Mouse (Mus musculus): ENCODE results near the gene Lpcat2. TPM values are rescaled to one million over a fixed set of nuclear protein-coding genes. Genes with fewer than 3 reads are reported as not detected.

Lpcat2 gene
- polyA plus RNA-seq, 1 experiment from 2014 or later = 5.4 TPM

DNA sequence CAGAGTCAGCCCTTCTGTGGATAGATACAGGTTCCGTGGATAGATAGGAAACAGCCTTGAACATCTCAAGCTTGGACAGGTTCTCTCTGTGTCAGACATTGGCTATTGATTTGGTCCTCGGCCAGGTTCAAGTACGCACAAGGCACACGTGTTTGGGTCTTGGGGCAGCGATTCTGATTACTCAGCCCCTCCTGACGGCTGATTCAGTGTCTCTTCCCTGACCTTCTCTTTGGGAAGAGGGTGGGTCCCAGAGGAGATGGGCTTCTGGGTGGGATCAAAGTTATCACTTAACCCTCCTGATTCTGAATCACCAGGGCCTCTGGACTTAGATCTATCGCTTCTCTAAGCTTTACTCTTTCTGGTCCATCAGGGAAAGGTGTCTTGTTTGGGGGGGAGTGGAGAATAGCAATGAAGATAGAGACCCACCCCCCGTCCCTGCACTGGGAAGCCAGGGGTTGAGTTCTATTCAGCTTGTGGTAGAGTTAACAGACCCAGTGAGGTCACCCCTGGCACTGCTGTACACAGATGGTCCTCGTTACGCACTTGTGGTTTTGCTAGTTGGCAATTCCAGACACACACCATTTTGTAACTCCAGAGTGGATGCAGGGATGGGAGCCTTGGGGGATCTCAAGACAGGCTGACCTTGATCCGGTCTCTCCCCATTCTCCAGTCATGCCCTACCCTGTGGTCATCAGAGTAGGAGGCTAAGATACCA is 20.2 kb upstream of the Lpcat2 start:
- no peaks in the 10 kb centered on the region for H3K4me1 ChIP-seq (replicated peaks)
- H3K9me3 ChIP-seq = no peaks in the 10 kb centered on the region
- H3K9ac ChIP-seq (replicated peaks) = no peak overlapping the region
- no peaks in the 10 kb centered on the region for H3K36me3 ChIP-seq
- no peak overlapping the region for H3K4me2 ChIP-seq (replicated peaks)
- ATAC-seq = no peak
- H3K27ac ChIP-seq = no peak overlapping the region
- H3K4me3 ChIP-seq (replicated peaks) = no peak overlapping the region
- WGBS = 87% methylated on average over 11 of the region's 11 CpGs
- no peaks in the 10 kb centered on the region for H3K27me3 ChIP-seq

DNA sequence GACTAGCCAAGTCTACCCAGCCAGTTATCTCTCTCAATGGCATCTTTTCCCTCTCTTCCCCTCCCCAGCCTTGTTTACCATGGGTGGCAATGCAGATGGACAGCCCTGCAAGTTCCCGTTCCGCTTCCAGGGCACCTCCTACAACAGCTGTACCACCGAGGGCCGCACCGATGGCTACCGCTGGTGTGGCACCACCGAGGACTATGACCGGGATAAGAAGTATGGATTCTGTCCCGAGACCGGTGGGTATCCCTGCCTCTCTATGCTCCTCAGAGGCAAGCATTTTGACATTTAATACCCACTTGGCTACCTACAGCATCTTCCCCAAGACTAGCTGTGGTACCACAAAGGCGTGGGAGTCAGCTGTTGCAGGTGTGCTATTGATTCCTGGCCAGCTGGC is 19.2 kb upstream of the Lpcat2 start:
- Histone ChIP-seq H3K4me3 (replicated peaks) (no peak overlapping the region), H3K27me3 (no peaks in the 10 kb centered on the region), H3K4me2 (replicated peaks) (no peak overlapping the region), H3K9ac (replicated peaks) (no peak overlapping the region), H3K27ac (no peak overlapping the region), H3K4me1 (replicated peaks) (no peaks in the 10 kb centered on the region), H3K36me3 (no peaks in the 10 kb centered on the region), H3K9me3 (no peaks in the 10 kb centered on the region)
- ATAC-seq = no peak
- 96% methylated on average over 11 of the region's 11 CpGs for WGBS

DNA sequence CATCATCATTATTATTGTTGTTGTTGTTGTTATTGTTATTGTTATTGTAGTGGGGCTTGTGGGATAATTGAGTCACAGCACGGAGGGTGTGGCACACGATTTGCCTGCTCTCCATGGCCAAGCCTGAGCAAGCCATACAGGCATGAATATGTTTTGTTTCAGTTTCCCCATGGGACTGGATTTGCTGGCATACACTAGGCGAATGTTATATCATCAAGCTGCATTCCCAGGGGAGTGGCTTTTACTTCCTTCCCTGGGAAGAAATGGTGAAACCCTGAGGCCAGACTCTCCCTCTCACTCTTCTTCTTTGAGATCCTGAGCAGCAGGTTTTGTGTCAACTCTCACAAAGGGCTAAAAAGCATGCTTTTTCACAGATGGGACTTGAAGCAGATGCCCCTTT is 16.5 kb upstream of the Lpcat2 start:
- whole genome bisulfite sequencing = 86% methylated on average over 3 of the region's 3 CpGs
- Histone ChIP-seq H3K36me3 (no peaks in the 10 kb centered on the region), H3K4me2 (replicated peaks) (no peak overlapping the region), H3K4me1 (replicated peaks) (no peaks in the 10 kb centered on the region), H3K9me3 (no peaks in the 10 kb centered on the region), H3K27ac (no peak overlapping the region), H3K4me3 (replicated peaks) (no peak overlapping the region), H3K27me3 (no peaks in the 10 kb centered on the region), H3K9ac (replicated peaks) (no peak overlapping the region)
- no peak for ATAC-seq

DNA sequence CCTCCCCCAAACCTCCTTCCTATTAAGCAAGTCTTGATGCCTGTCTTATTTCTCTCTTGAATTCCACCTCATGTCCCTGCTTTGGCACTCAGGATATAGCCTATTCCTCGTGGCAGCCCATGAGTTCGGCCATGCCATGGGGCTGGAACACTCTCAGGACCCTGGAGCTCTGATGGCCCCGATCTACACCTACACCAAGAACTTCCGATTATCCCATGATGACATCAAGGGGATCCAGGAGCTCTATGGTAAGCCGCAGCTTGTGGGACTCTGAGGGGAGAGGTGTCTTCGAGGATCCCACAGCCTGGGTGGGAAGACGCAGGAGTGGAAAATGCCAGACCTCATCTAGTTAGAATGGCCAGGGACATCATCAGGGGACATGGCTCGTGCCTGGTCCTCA is 16.0 kb upstream of the Lpcat2 start:
- H3K27me3 ChIP-seq = no peaks in the 10 kb centered on the region
- no peak for ATAC-seq
- no peak overlapping the region for H3K4me2 ChIP-seq (replicated peaks)
- no peaks in the 10 kb centered on the region for H3K36me3 ChIP-seq
- H3K27ac ChIP-seq = no peak overlapping the region
- no peaks in the 10 kb centered on the region for H3K9me3 ChIP-seq
- no peak overlapping the region for H3K9ac ChIP-seq (replicated peaks)
- 95% methylated on average over 8 of the region's 8 CpGs for WGBS
- no peak overlapping the region for H3K4me3 ChIP-seq (replicated peaks)
- no peaks in the 10 kb centered on the region for H3K4me1 ChIP-seq (replicated peaks)

DNA sequence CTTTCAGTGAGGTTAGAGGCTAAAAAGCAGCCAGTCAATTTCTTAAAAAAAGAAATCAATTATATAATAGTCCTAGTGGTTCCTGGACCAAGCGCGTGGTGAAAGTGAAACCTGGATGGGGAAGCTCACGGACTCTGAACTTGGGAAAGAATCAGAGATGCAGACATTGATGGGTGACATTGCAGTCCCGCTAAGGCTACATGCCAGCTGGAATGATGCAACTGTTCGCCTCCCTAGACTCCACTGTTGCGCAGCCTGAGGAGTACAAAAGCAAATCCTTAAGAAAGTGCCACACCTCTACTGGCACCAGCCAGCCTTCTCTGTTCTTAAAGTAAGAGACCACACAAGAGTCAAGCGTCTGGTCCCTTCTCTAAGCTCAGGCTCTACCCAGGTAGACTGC is 15.3 kb upstream of the Lpcat2 start:
- no peak overlapping the region for H3K9ac ChIP-seq (replicated peaks)
- no peaks in the 10 kb centered on the region for H3K36me3 ChIP-seq
- H3K27me3 ChIP-seq = no peaks in the 10 kb centered on the region
- H3K27ac ChIP-seq = no peak overlapping the region
- H3K4me3 ChIP-seq (replicated peaks) = no peak overlapping the region
- H3K9me3 ChIP-seq = no peaks in the 10 kb centered on the region
- no peak for ATAC-seq
- WGBS = 95% methylated on average over 7 of the region's 7 CpGs
- no peaks in the 10 kb centered on the region for H3K4me1 ChIP-seq (replicated peaks)
- H3K4me2 ChIP-seq (replicated peaks) = no peak overlapping the region

DNA sequence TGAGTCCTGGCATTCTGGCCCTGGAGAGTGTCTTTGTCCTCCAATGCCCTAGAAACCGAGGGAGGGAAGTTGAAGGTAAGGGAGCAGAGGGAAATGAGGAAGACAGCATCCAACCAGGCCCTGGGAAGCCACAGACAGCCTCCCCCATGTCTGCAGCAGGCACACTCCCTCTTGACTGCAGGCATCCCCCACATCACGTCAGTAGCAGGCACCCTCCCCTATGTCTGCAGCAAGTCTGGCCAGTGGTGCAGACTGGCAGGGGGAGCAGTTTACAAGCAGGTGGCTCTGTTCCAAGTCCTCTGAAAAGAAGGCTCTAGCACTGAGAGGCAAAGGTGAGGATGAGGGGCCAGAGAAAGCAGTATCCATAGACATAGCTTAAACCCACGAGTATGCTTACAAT is 8.5 kb upstream of the Lpcat2 start:
- no peaks in the 10 kb centered on the region for H3K27me3 ChIP-seq
- H3K4me3 ChIP-seq (replicated peaks) = no peak overlapping the region
- H3K9me3 ChIP-seq = no peaks in the 10 kb centered on the region
- peaks cover 24% of the 10 kb centered on the region for H3K4me1 ChIP-seq (replicated peaks)
- ATAC-seq = peak; percentile 59
- H3K36me3 ChIP-seq = no peaks in the 10 kb centered on the region
- H3K4me2 ChIP-seq (replicated peaks) = no peak overlapping the region
- 30% methylated on average over 3 of the region's 3 CpGs for WGBS
- H3K27ac ChIP-seq = peak overlapping the region; percentile 48; the same call in 1 of the 2 replicates
- no peak overlapping the region for H3K9ac ChIP-seq (replicated peaks)

- no peak overlapping the region for H3K4me2 ChIP-seq (replicated peaks)
- no peaks in the 10 kb centered on the region for H3K9me3 ChIP-seq
- H3K4me1 ChIP-seq (replicated peaks) = peaks cover 24% of the 10 kb centered on the region
- no peak overlapping the region for H3K9ac ChIP-seq (replicated peaks)
- H3K27ac ChIP-seq = peak overlapping the region; percentile 48; the same call in 1 of the 2 replicates
- 56% methylated on average over 9 of the region's 9 CpGs for WGBS
- no peak overlapping the region for H3K4me3 ChIP-seq (replicated peaks)
- no peaks in the 10 kb centered on the region for H3K27me3 ChIP-seq
- peak; percentile 55 for ATAC-seq
- H3K36me3 ChIP-seq = no peaks in the 10 kb centered on the region
Measured at GRCm38 (mm10) chr8:92847299-92847698, 7.8 kb upstream of the Lpcat2 start.

DNA sequence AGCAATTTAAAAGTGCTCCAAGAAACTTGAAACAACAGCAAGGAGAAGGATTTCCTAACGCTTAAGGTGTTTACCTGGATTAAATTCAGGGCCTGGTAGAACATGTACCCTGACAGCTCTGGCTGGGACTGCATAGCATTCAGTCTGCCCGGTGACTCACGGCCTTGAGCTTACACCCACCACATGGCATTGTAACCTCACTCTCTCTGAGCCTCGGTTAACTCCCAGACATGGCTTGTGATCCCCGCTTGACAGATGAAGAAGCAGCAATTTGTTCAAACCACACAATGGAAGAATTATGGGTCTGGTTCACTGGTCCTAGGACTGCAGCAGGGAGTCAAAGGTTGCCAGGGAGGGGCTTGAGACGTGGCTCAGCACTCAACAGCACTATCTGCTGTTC is 5.9 kb upstream of the Lpcat2 start:
- ATAC-seq = no peak
- 59% methylated on average over 6 of the region's 6 CpGs for WGBS

DNA sequence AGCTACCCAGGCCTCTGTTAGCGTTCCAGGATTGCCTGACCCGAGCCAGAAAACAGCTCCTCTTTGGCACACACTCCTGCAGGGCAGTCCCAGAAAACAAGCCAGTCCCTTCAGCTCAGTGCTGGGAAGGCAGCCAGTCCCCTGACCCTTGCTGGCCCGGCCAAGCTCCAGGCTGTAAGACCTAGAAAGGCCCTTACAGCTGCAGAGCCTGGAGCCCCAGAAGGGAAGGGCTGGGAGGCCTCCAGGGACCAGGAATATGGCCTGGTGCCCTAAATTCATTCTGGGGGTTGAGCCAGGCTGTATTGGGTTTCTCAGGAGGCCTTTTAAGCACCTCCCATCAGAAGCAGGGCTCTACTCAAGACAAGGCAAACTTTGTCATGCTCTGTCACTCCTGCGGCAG is 4.9 kb upstream of the Lpcat2 start:
- Histone ChIP-seq H3K4me3 (replicated peaks) (no peak overlapping the region), H3K4me1 (replicated peaks) (peaks cover 27% of the 10 kb centered on the region), H3K27me3 (peaks cover 11% of the 10 kb centered on the region; the same call in 1 of the 2 replicates), H3K27ac (no peak overlapping the region), H3K4me2 (replicated peaks) (no peak overlapping the region), H3K36me3 (no peaks in the 10 kb centered on the region), H3K9me3 (no peaks in the 10 kb centered on the region), H3K9ac (replicated peaks) (no peak overlapping the region)
- no peak for ATAC-seq
- 81% methylated on average over 4 of the region's 4 CpGs for WGBS

More for the DNA sequence above, 5.9 kb upstream of the Lpcat2 start:
- Histone ChIP-seq H3K4me1 (replicated peaks) (peaks cover 24% of the 10 kb centered on the region), H3K27ac (no peak overlapping the region), H3K36me3 (no peaks in the 10 kb centered on the region), H3K9me3 (no peaks in the 10 kb centered on the region), H3K4me2 (replicated peaks) (no peak overlapping the region), H3K9ac (replicated peaks) (no peak overlapping the region), H3K4me3 (replicated peaks) (no peak overlapping the region), H3K27me3 (peaks cover 6% of the 10 kb centered on the region; the same call in 1 of the 2 replicates)

DNA sequence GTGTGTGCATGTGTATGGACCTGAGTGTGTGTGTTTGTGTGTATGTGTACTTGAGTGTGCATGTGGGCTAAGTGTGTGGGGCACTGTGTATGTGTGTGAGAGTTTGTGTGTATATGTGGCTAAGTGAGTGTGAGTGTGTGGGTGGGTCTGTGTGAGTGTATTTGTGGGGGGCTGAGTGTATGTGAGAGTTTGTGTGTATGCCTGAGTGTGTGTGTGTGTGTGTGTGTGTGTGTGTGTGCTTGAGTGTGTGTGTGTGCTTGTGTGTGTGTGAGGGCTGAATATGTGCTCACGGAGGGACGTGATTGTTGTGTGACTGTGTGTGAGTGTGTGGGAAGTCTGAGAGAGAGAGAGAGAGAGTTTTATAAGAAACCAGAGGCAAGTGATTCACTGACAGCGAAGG is 3.8 kb upstream of the Lpcat2 start:
- no peak for ATAC-seq
- 81% methylated on average over 3 of the region's 3 CpGs for WGBS
- peaks cover 18% of the 10 kb centered on the region for H3K27me3 ChIP-seq
- peaks cover 29% of the 10 kb centered on the region for H3K4me1 ChIP-seq (replicated peaks)
- no peak overlapping the region for H3K4me3 ChIP-seq (replicated peaks)
- 0 out of 2 replicates have a peak, but pooled peaks cover 1% of the 10 kb centered on the region for H3K9me3 ChIP-seq
- H3K27ac ChIP-seq = no peak overlapping the region
- no peaks in the 10 kb centered on the region for H3K36me3 ChIP-seq
- H3K4me2 ChIP-seq (replicated peaks) = no peak overlapping the region
- H3K9ac ChIP-seq (replicated peaks) = no peak overlapping the region

DNA sequence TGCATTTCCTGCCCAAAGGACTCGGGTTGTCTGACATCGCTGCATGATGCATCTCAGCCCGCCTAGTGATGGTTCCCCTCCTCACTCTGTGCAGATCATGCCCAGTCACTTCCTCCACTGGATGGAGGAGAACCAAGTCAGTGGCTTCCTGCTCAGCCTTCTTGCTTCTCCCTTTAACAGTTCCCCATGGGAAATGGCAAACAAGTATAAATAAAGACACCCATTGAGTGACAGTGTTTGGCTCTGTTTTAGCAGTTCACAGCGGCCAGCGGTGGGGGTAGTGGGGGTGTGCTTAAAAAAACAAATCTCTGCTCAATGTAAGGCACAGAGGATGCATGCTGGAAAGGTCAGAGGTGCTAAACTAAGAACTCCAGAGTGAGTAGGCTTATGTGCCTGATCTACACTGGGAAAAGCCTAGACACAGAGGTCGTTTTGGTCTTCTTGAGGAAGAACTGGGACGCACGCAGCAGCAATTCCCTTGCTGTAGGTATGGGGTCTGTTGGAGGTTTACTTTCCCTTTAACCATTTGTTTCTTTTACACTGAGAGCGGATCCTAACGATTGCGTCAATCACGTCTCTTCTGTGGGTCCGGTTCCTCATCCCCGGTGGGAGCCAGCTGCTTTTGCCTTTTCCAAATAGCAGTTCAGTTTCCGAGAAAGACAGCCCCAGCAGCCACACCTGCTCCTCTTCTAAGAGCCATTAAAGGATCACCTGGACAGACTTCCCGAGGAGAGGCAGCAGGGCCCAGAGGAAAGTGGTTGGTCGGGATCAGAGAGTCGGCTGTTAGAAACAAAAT is 1.8 kb upstream of the Lpcat2 start:
- 69% methylated on average over 18 of the region's 18 CpGs for WGBS
- Histone ChIP-seq H3K4me3 (replicated peaks) (no peak overlapping the region), H3K27ac (no peak overlapping the region), H3K9me3 (0 out of 2 replicates have a peak, but pooled peaks cover 2% of the 10 kb centered on the region), H3K4me2 (replicated peaks) (no peak overlapping the region), H3K9ac (replicated peaks) (no peak overlapping the region), H3K27me3 (peaks cover 21% of the 10 kb centered on the region), H3K36me3 (no peaks in the 10 kb centered on the region), H3K4me1 (replicated peaks) (peaks cover 18% of the 10 kb centered on the region; the same call in 1 of the 2 replicates)
- ATAC-seq = no peak

DNA sequence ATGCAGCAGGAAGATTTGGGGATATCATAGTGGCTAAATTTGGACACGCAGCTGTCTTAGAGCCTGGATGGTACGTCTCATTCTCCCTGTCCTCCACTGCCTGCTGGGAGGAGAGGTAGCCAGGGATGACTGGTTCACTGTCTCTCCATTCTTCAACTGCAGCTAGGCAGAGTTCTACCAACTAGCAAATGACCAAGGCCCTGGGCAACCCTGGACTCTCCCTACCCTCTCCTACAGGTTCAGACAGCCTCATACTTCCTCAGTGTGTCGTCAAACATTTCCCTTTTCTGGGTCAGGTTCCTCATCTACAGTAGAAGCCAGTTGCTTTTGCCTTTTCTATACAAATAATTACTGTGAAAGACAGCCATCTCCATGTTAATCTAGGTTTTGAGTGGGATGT is 466 bp upstream of the Lpcat2 start:
- Histone ChIP-seq H3K4me3 (replicated peaks) (peak overlapping the region; percentile 68), H3K4me2 (replicated peaks) (peak overlapping the region; percentile 70), H3K27ac (no peak overlapping the region), H3K9me3 (0 out of 2 replicates have a peak, but pooled peaks cover 2% of the 10 kb centered on the region), H3K36me3 (no peaks in the 10 kb centered on the region), H3K4me1 (replicated peaks) (peaks cover 18% of the 10 kb centered on the region; the same call in 1 of the 2 replicates), H3K27me3 (peaks cover 21% of the 10 kb centered on the region), H3K9ac (replicated peaks) (no peak overlapping the region)
- 80% methylated on average over 3 of the region's 3 CpGs for WGBS
- no peak; the same call in 1 of the 2 replicates for ATAC-seq
